Mouse (Mus musculus) retina, postnatal 7 days (tissue): ENCODE measurements around the gene Ppp1ca.

Experiments
- DNase-seq: peaks from one replicate; pipeline ENCODE4 v3.0.0-alpha.2; 2012; ENCODE audit warnings: low read depth, low spot score

Ppp1ca gene

GRCm38 (mm10) chr19:4184976-4185975 is 6.6 kb upstream of the Ppp1ca start:
- no peak for DNase-seq

DNA sequence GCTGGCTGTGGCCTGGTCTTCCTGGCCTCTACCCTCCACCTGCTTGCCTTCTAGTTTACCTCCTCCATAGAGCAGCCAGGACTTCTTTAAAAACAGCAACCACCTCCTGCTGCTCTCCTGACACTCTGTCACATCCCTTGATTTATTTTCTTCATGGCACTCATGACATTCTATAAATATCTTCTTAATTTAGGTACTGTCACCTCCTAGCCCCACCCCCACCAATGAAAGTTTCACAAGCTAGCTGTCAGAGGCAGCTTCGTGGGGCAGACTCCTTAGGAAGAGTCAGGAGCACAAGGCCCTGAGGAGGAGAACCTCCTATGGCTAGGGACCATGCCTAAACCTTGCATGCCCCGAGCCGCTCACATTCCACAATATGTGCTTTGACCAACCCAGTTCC is 4.6 kb upstream of the Ppp1ca start:
- DNase-seq, result no peak

DNA sequence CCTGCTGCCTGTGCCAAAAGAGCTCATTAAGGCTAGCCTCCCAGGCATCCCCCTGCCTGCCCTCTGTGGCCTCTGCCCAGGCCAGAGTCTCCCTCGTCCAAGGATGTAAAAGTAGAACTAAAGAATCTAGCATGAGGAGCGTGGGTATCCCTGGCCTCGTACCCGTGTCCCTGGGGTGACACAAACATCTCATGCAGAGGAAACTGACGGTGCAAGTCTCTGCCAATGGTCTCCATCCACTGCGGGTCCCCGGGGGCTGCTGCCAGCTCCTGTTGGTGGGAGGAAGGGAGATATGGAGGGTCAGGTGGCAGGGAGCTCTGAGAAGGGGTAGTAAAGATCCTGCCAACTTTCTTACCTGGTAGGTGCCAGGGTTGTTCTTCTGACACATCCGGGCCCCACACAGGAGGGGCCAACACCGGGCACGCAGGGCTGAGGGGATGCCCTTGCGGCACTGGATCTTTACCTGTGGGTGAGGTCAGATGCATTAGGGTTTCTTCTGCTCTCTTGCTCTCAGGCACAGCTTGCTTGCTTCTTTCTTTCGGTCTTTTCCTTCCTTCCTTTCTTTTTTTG is 2.7 kb upstream of the Ppp1ca start:
- no peak for DNase-seq

DNA sequence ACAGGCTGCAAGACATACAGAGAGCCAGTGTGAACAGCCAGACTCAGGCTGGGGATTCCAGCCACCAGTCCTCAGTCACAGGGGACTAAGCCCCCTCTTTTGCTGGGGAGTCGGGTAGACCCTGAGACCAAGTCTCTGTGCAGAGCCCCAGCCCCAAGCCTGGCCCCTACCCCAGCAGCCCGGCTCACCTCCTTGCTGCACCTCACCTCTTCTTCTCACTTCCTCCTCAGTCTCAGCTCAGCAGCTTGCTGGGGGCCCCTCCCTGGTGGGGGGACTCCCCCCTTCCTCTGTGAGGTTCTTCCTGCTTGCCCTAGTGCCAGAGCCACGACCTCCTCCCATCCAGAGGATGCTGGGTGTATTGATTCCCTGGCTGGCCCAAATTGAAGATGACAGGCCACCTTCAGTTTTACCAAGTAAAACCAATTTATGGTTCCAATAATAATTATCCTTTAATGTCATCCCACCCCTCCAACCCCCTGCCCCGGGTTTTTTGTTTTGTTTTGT is 982 bp upstream of the Ppp1ca start, which contains the start of gene Tbc1d10c:
Gene Tbc1d10c (minus strand): TSS at position 454 of the 504 bp plus-strand sequence.
- no peak for DNase-seq

GRCm38 (mm10) chr19:4192251-4192985 is 553 bp downstream of the Ppp1ca start:
- no peak for DNase-seq

GRCm38 (mm10) chr19:4193129-4193528 is 1.3 kb downstream of the Ppp1ca start:
- DNase-seq, result no peak

- no peak for DNase-seq
Observed at GRCm38 (mm10) chr19:4194021-4194724, 2.3 kb downstream of the Ppp1ca start.

- DNase-seq, result no peak
Observed at GRCm38 (mm10) chr19:4194776-4195650, 3.1 kb downstream of the Ppp1ca start.

GRCm38 (mm10) chr19:4196048-4196447 is 4.2 kb downstream of the Ppp1ca start:
- DNase-seq, result no peak

GRCm38 (mm10) chr19:4196548-4196947 is 4.7 kb downstream of the Ppp1ca start:
- no peak for DNase-seq

DNA sequence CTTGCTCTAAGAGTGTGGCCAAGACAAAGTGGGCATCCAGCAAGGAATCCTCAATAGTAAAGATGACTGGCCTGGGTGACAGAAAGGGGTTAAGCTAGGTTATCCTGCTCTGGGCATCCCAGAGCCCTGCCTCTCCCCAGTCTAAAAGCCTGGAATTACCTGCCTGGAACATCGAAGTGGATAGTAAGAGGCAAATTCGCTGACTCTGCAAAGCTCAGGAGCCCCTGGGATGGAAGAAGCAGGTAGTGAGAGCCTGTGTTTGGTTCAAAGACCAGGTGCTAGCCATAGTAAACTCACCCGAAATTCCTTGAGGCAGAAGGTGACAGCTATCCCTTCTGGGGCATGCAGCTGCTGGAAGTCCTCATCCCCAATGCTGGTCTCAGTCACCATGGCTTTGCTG is 5.3 kb downstream of the Ppp1ca start:
- DNase-seq, result no peak

DNA sequence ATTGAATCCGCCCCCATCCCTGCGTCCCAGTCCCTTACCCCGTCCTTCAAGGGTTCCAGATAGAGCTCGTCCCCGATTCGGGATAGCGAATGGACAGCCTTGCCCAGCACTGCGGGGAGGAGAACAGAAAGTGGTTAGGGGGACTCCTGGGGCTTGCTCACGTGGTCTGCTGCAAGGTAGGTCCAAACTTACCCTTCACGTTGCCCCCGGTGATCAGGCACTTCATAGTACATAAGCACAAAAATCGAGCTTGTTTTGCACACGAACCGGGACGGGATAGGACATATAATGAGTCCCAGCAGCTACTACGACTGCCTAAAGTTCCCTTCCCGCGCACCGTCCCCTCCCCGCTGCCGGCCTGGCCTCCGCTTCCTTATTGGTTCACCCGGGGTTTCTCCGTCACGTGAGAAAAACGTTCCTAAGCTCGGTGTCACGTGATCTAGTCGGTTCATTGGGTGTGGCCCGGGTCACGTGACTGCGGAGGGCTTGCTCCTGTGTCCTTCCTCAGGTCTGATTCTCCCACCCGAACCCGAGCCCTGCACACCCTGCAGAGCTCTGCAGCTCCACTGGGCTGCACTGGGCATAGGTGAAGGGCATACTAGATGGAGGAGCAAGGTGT is 9.5 kb downstream of the Ppp1ca start, which contains the start of gene Rad9a:
Gene Rad9a (minus strand): TSS at position 372 of the 619 bp plus-strand sequence.
- DNase-seq, result peak; percentile 87

DNA sequence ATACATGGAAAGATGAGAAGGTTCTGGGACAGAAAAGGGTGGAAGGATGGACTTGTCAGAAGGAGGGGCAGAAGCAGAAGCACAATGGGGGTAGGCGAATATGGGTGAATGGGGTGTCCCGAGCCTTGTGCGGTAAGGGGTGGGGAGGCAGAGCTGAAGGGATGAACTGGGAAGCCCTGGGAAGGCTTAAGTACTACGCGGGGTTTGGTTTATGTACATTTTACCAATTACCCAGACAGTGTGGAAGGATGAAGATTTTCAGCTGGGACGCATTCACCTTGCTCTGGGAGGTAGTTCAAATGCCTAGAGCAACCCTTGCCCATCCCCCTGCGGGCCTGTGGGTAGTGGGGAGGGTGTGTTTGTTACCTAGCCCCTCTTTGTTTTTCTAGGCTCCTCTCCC is 10.3 kb downstream of the Ppp1ca start:
- no peak for DNase-seq

GRCm38 (mm10) chr19:4203148-4203547 is 11.3 kb downstream of the Ppp1ca start:
- no peak for DNase-seq

DNA sequence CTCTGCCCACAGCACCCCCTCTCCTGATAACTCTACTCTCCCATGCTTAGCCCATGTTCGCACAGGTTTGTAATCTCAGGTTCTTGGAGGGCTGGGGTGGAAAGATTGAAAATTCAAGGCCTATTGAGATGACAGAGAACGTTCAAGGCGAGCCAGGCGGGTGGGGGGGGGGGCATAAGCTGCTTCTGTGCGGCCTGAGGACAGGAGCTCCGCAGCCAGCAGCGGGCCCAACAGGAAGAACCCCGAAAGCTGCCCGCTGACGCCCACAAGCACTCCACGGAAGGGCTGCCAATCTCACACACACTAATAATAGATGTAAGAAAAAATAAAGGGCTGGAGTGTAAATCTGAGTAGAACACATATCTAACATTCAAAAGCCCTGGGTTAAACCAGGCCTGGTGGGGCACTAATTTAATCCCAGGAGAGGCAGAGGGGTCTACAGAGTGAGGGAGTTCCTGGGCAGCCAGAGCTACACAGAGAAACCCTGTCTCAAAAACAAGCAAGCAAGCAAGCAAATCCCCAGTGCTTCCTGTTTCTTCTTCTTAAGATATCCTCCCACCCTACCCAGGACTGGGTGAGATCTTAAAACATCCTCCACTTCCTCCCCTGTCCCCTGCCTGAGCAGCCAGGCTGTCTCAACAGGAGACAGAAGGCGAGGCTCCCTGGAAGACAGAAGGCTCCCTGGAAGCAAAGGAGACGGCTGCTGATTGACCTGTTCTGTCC is 11.9 kb downstream of the Ppp1ca start:
- no peak for DNase-seq

DNA sequence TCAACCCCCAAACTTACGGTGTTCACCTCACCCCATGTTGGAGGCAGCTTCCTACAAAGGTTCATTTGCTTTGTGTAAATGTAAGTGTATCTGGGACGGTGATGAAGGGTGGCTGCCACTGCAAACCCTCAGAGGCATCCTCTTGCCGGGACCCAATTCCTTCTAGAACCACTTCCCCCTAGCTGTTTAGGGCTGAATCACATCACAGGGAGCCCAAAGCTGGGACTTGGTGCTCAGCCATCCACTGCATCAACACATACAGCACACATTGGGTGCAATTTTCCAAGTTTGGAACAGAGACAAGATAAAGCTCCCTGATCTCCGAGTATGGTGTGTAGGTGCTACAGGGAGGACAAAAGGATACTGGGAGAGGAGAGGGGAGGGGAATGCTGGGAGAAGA is 13.0 kb downstream of the Ppp1ca start:
- DNase-seq, result no peak

GRCm38 (mm10) chr19:4206971-4207370 is 15.1 kb downstream of the Ppp1ca start:
- DNase-seq, result peak; percentile 72

- DNase-seq, result no peak
Observed at GRCm38 (mm10) chr19:4208563-4208962, 16.7 kb downstream of the Ppp1ca start.
